Mouse (Mus musculus) lung, postnatal 0 days (tissue): Measurements from ENCODE around the gene Prss48.

ENCODE experiments used
- CTCF ChIP-seq: IDR thresholded peaks from 2 replicates; pipeline ENCODE4 v1.5.1; 2016; ENCODE audit warnings: antibody characterized with exemption, mild to moderate bottlenecking
- EP300 ChIP-seq: IDR thresholded peaks from 2 replicates; pipeline ENCODE4 v1.6.1; 2016; ENCODE audit warnings: antibody characterized with exemption, mild to moderate bottlenecking, control low read depth

DNA sequence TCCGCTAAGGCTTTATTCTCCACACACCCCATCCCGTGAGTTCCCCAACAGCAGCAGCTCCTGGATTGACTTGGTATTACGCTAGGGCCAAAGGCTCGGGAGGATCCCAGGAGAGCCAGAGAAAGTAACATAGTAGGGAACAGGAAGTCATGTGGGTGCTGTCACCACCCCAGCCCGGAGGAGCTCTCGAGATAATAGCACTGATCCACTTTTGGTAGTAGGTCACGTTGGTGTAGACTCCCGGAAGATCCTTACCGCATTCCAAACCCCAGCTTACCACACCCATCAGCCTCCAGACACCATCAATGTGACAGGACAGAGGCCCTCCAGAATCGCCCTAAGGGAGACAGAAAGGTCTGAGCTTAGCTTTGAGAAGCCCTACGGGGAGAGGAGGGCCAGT lies 8.5 kb downstream of the Prss48 start:
- no peak for TF ChIP-seq CTCF
- no peak for TF ChIP-seq EP300
